Mouse (Mus musculus): ENCODE data around the gene Dynlt1f. TPM values are rescaled to one million over a fixed set of nuclear protein-coding genes. Genes with fewer than 3 reads are reported as not detected.

The Dynlt1f gene
- polyA plus RNA-seq, 1 experiment, result 74.7 TPM

Other genes with a start within 250 kb of the Dynlt1f start
- 163 and 247 TPM in 2 replicates for gene Dynlt1b, start 225.8 kb downstream of the Dynlt1f start, polyA plus RNA-seq (2012; rRNA removed)
- gene Dynlt1c, start 54.2 kb downstream of the Dynlt1f start, polyA plus RNA-seq (2012; rRNA removed), result 11.9 and 15.2 TPM in 2 replicates
- gene Sytl3, start 3.2 kb upstream of the Dynlt1f start, polyA plus RNA-seq (2012; rRNA removed), result 0.70 and 1.1 TPM in 2 replicates
- 79.3 and 84.0 TPM in 2 replicates for gene Ezr, start 126.9 kb upstream of the Dynlt1f start, polyA plus RNA-seq (2012; rRNA removed)

Measured in lung, adult 2 months (tissue).